Mouse (Mus musculus): Measurements from ENCODE around the gene Adgrb3.

DNA sequence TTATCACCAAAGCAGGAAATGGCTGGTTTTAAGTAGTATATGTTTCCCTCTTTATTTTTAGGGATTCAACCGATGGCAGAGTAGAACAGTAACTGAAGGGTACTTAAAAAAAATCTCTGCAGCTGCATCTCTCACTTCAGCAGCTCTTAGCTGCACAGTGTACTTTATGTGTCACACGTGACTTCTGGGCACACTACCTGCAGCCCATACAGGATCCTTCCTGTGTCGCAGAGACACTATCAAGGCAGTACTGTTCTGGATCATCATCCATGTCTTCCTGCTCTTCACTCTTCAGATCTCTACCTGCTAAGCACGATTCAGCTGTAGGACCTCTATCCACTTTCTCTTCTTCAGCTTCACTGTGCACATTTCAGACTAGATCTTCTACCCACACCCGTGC lies 230.6 kb downstream of the Adgrb3 start:
- TF ChIP-seq EP300 (IDR thresholded peaks at IDR 0.05; ENCODE audit: low read depth) = no peak
- no peak for TF ChIP-seq CTCF (IDR thresholded peaks at IDR 0.05; ENCODE audit: low read depth)

Measured in heart, postnatal 0 days (tissue).